Mouse (Mus musculus) E14TG2a.4 (cell line): Measurements from ENCODE around the gene Gm28035.

ENCODE experiments used
- H3K27me3 ChIP-seq: 2 replicates; pipeline ENCODE4 v1.6.1; 2014; ENCODE audit warnings: low read length, control low read depth; ENCODE audit not compliant: insufficient read depth
- H3K36me3 ChIP-seq: 2 replicates; pipeline ENCODE4 v1.6.1; 2014; ENCODE audit warnings: low read length, control low read depth; ENCODE audit not compliant: insufficient read depth
- H3K4me1 ChIP-seq: replicated peaks from 2 replicates; pipeline ENCODE4 v1.6.1; 2014; ENCODE audit warnings: low read depth, low read length, control low read depth
- H3K4me3 ChIP-seq: replicated peaks from 2 replicates; pipeline ENCODE4 v1.5.1; 2014; ENCODE audit warnings: mild to moderate bottlenecking, low read length
- H3K9me3 ChIP-seq: 2 replicates; pipeline ENCODE4 v1.6.1; 2014; ENCODE audit warnings: low read length, control low read depth
- CTCF ChIP-seq: conservative IDR thresholded peaks from 2 replicates; pipeline ENCODE4 v1.5.1; 2014; ENCODE audit warnings: low read length
- NANOG ChIP-seq: IDR thresholded peaks from 2 replicates; pipeline ENCODE4 v1.6.1; 2014; ENCODE audit warnings: borderline replicate concordance, low read length, mixed read lengths
- POU5F1 ChIP-seq: IDR thresholded peaks from 2 replicates; pipeline ENCODE4 v1.6.1; 2014; ENCODE audit warnings: low read length, borderline replicate concordance

Gm28035 gene

GRCm38 (mm10) chr2:30216293-30216692, 24.1 kb upstream of the Gm28035 start:
- peaks cover 55% of the 10 kb centered on the region for H3K9me3 ChIP-seq
- no peaks in the 10 kb centered on the region for H3K36me3 ChIP-seq
- no peak overlapping the region for H3K4me3 ChIP-seq
- TF ChIP-seq POU5F1, result no peak
- no peak for TF ChIP-seq NANOG
- no peak for TF ChIP-seq CTCF
- H3K27me3 ChIP-seq, result no peaks in the 10 kb centered on the region
- H3K4me1 ChIP-seq, result peaks cover 8% of the 10 kb centered on the region

DNA sequence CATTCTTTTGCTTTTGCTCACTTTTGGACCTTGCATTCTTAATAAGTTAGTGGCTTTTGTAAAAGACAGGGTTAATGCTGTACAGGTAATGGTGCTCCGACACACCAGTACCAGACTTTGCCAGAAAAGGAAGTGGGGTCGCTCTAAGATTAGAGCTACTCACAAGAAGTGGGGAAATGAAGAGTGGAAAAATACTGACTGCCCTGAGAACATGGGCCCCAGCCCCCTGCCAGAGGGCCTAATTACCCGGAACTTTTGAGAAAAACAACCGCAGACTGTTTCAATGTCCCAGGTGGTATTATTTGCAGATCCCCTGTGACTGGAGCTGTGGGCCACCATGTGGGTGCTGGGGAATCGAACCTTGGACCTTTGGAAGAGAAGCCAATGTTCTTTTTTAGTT, 4.8 kb upstream of the Gm28035 start:
- TF ChIP-seq CTCF (no peak), NANOG (no peak), POU5F1 (no peak)
- peaks cover 19% of the 10 kb centered on the region for H3K36me3 ChIP-seq
- H3K27me3 ChIP-seq, result no peaks in the 10 kb centered on the region
- H3K4me1 ChIP-seq, result peaks cover 37% of the 10 kb centered on the region
- H3K4me3 ChIP-seq, result no peak overlapping the region
- H3K9me3 ChIP-seq, result peaks cover 61% of the 10 kb centered on the region

- peak overlapping the region; percentile 93 for H3K4me3 ChIP-seq
- peaks cover 47% of the 10 kb centered on the region for H3K4me1 ChIP-seq
- no peaks in the 10 kb centered on the region for H3K27me3 ChIP-seq
- TF ChIP-seq POU5F1 (no peak), NANOG (no peak), CTCF (no peak)
- peaks cover 29% of the 10 kb centered on the region for H3K36me3 ChIP-seq
- peaks cover 51% of the 10 kb centered on the region for H3K9me3 ChIP-seq
Observed at GRCm38 (mm10) chr2:30236426-30237198, 3.8 kb upstream of the Gm28035 start.

GRCm38 (mm10) chr2:30237199-30237880, 3.0 kb upstream of the Gm28035 start, which contains the start of gene Lrrc8a:
Gene Lrrc8a, plus strand, starts transcription at chr2:30237715.
- Histone ChIP-seq H3K36me3 (peaks cover 31% of the 10 kb centered on the region), H3K4me1 (peaks cover 54% of the 10 kb centered on the region), H3K27me3 (no peaks in the 10 kb centered on the region), H3K9me3 (peaks cover 44% of the 10 kb centered on the region), H3K4me3 (peak within 1 kb of the TSS; percentile 93)
- no peak for TF ChIP-seq NANOG
- no peak for TF ChIP-seq POU5F1
- TF ChIP-seq CTCF, result no peak

DNA sequence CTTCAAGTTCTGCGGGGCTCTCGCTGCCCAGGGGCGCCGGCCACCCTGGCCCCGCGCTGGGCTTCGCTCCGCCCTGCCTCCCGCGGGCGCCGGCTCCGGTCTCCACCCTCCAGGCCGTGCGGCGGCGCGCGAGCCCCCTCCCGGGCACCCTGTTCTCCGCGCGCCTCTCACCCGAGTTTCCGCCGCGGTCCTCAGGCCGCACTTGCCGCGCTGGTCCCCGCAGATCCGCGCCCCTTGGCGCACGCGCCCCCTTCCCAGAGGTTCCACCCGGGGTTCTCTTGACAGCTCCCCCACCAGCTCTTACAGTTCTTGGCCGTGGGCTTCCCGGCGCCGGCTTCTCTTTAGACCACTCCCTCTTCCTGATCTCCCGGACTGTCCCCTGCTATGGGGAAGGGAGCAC, 2.5 kb upstream of the Gm28035 start:
- peaks cover 31% of the 10 kb centered on the region for H3K36me3 ChIP-seq
- H3K27me3 ChIP-seq, result no peaks in the 10 kb centered on the region
- peak overlapping the region; percentile 93 for H3K4me3 ChIP-seq
- no peak for TF ChIP-seq CTCF
- TF ChIP-seq NANOG, result no peak
- TF ChIP-seq POU5F1, result no peak
- H3K4me1 ChIP-seq, result peaks cover 59% of the 10 kb centered on the region
- H3K9me3 ChIP-seq, result peaks cover 38% of the 10 kb centered on the region

DNA sequence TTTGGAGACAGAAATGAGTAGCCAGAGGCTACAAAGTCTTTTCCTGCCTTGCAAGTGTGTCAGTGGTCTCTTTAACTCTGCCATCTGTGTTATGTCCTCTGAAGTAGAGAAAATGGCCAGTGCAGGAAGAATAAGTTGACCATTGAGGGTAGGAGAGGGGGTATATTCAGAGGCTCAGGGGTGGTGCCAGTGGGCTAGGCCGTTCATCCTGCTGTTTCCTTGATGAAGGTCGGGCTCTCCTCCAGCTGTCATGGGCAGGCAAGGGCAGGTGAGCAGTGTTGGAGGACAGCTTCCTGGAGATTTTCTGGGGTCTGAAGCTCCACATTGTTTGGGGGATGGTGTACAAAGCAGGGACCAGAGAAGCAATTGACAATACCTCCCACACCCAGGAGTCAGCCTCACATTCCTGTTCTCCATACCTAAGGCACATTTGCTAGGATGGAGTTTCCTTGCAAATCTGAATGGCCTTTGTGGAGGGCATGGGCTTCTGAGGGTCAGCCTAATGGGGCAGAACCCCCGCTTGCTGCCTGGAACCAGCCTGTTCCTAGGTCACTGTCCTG, 1.4 kb upstream of the Gm28035 start:
- H3K4me1 ChIP-seq, result peaks cover 70% of the 10 kb centered on the region
- H3K27me3 ChIP-seq, result no peaks in the 10 kb centered on the region
- H3K9me3 ChIP-seq, result peaks cover 27% of the 10 kb centered on the region
- peak overlapping the region; percentile 93 for H3K4me3 ChIP-seq
- H3K36me3 ChIP-seq, result peaks cover 39% of the 10 kb centered on the region
- no peak for TF ChIP-seq CTCF
- no peak for TF ChIP-seq NANOG
- TF ChIP-seq POU5F1, result no peak

GRCm38 (mm10) chr2:30239777-30240176, 590 bp upstream of the Gm28035 start:
- Histone ChIP-seq H3K4me1 (peaks cover 78% of the 10 kb centered on the region), H3K4me3 (no peak overlapping the region), H3K36me3 (peaks cover 46% of the 10 kb centered on the region), H3K9me3 (peaks cover 19% of the 10 kb centered on the region), H3K27me3 (no peaks in the 10 kb centered on the region)
- TF ChIP-seq CTCF (no peak), POU5F1 (no peak), NANOG (no peak)

DNA sequence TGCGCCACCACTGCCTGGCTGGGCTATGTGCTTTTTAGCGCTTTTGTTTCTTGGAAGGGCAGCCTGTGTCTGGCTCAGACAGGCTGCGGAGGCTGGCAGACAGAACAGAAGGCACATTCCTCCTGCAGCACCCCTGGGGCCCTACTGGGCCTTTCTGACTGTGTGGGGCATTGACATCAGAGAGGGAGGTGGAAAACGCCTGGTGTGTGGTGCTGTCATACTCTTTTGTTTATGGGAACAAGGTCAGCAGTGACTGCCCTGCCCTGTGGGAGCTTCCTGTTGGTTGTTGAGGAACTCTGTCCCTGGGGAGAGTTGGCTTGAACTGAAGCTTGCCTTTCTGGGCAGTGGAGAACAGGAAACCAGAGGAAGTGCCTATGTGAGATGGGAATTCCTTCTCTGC, 2.1 kb downstream of the Gm28035 start:
- Histone ChIP-seq H3K4me1 (peaks cover 87% of the 10 kb centered on the region), H3K4me3 (peak overlapping the region; percentile 21; the same call in 1 of the 2 replicates), H3K36me3 (peaks cover 48% of the 10 kb centered on the region), H3K27me3 (no peaks in the 10 kb centered on the region), H3K9me3 (no peaks in the 10 kb centered on the region)
- TF ChIP-seq CTCF, result no peak
- TF ChIP-seq POU5F1, result no peak
- no peak for TF ChIP-seq NANOG
